Mouse (Mus musculus): ENCODE measurements around the gene Il21. TPM values are rescaled to one million over a fixed set of nuclear protein-coding genes. Genes with fewer than 3 reads are reported as not detected.
A peak's percentile ranks its signal among the peaks of the same experiment; 100 is the strongest.

The Il21 gene
- polyA plus RNA-seq, 1 experiment from 2014 or later = 0.22 TPM

DNA sequence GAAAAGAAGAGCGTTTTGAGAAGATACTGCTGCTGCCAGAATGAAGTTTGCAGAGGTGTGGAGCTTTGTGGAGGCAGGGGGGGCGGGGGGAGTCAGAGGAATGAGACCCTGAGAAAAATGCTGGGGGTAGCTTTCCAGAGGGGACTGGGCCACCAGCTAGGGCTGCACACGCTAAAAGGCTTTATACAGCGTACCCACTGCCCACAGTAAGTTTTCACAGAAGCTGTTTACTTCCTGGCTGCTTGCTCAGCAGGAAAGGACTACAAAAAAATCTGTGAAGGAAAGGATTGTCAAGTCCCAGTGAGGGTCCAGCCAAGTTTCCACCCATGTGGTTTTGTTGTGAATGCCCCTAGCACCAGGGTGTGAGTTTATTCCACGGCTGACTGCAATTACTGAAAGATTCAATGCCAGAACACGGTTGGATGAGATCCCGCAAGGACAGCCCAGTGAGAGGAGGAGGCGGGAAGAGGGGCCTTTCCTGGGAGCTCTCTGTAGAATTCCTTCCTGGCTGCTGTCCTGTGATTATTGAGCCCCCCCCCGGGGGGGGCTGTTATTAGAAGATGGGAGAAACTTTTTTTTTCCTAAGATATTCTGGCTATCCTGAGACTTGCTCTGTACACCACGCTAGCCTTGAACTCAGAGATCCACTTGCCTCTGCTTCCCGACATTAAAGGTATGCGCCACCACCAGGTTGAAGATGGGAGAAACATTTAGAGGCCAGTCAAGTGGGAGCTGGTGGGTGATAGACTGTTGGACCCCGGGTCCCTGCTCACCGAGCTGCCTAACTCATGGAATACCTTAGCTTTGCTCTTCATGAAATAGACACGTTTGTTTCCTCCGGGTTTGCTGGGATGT lies 49.8 kb downstream of the Il21 start:
- Histone ChIP-seq H3K27me3 (no peaks in the 10 kb centered on the region), H3K4me1 (replicated peaks) (peaks cover 4% of the 10 kb centered on the region; the same call in 1 of the 2 replicates), H3K36me3 (no peaks in the 10 kb centered on the region), H3K4me3 (replicated peaks) (no peak overlapping the region), H3K9me3 (no peaks in the 10 kb centered on the region), H3K9ac (replicated peaks) (no peak overlapping the region), H3K27ac (no peak overlapping the region), H3K4me2 (replicated peaks) (no peak overlapping the region)
- 34% methylated on average over 16 of the region's 16 CpGs for WGBS
- peak; percentile 74 for ATAC-seq

DNA sequence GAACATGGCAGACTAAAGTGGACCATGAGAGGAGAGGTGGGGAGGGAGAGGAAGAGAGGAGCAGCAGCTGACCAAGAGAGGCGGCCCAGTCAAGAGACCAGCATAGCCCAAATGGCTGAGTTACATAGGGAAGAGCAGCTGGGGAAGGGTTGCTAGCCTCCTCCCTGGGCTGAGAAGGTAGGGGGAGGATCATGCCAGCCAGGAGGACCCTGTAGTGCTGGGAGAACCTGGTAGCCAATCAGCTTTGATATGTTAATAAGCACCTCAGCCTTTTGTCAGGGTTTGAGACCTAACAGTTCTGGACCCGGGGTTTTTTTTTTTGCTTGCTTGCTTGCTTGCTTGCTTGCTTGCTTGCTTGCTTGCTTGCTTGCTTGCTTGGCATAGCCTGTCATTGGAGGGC lies 51.4 kb downstream of the Il21 start:
- peak; percentile 43; the same call in 1 of the 2 replicates for ATAC-seq
- no peak overlapping the region for H3K4me2 ChIP-seq (replicated peaks)
- H3K27ac ChIP-seq = no peak overlapping the region
- H3K9me3 ChIP-seq = no peaks in the 10 kb centered on the region
- H3K27me3 ChIP-seq = no peaks in the 10 kb centered on the region
- WGBS = 24% methylated on average over 2 of the region's 2 CpGs
- H3K4me1 ChIP-seq (replicated peaks) = peaks cover 4% of the 10 kb centered on the region; the same call in 1 of the 2 replicates
- no peaks in the 10 kb centered on the region for H3K36me3 ChIP-seq
- H3K4me3 ChIP-seq (replicated peaks) = no peak overlapping the region
- no peak overlapping the region for H3K9ac ChIP-seq (replicated peaks)

DNA sequence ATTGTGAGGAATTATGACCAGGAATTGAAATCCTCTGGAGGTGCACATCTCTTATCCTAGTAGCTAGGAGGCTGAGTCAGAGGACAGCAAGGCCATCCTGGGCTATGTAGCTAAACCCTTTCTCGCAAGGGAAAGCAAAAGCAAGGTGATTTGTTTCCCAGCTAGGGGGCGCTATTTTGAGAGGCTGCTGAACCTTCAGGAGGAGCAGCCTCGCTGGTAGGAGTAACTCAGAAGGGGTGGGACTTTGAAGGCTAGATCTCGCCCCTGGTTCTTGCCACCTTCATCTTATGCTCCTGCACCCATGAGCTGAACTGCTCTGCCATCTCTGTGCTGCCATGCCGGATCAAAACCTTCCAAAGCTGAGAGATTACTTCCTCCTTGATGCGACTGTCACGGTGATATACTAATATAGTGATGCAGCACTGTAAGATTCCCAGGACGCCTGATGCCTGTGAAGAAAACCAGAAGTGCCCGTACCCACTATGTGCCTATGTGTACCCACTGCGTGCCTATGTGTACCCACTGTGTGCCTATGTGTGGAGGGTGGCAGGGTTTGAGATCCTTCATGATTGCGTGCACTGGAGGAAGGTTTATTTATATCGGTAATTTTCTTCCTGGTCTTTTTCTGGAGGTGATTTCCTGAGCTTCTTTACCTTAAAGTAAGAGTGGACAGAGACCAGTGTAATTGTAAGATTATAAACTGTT lies 52.2 kb downstream of the Il21 start:
- H3K4me2 ChIP-seq (replicated peaks) = no peak overlapping the region
- ATAC-seq = no peak
- H3K9me3 ChIP-seq = no peaks in the 10 kb centered on the region
- no peak overlapping the region for H3K27ac ChIP-seq
- no peaks in the 10 kb centered on the region for H3K27me3 ChIP-seq
- no peaks in the 10 kb centered on the region for H3K36me3 ChIP-seq
- no peak overlapping the region for H3K4me3 ChIP-seq (replicated peaks)
- WGBS = 87% methylated on average over 12 of the region's 12 CpGs
- H3K9ac ChIP-seq (replicated peaks) = no peak overlapping the region
- peaks cover 4% of the 10 kb centered on the region; the same call in 1 of the 2 replicates for H3K4me1 ChIP-seq (replicated peaks)

GRCm38 (mm10) chr3:37179472-37179871 lies 53.0 kb downstream of the Il21 start:
- no peak for ATAC-seq
- H3K4me2 ChIP-seq (replicated peaks) = no peak overlapping the region

DNA sequence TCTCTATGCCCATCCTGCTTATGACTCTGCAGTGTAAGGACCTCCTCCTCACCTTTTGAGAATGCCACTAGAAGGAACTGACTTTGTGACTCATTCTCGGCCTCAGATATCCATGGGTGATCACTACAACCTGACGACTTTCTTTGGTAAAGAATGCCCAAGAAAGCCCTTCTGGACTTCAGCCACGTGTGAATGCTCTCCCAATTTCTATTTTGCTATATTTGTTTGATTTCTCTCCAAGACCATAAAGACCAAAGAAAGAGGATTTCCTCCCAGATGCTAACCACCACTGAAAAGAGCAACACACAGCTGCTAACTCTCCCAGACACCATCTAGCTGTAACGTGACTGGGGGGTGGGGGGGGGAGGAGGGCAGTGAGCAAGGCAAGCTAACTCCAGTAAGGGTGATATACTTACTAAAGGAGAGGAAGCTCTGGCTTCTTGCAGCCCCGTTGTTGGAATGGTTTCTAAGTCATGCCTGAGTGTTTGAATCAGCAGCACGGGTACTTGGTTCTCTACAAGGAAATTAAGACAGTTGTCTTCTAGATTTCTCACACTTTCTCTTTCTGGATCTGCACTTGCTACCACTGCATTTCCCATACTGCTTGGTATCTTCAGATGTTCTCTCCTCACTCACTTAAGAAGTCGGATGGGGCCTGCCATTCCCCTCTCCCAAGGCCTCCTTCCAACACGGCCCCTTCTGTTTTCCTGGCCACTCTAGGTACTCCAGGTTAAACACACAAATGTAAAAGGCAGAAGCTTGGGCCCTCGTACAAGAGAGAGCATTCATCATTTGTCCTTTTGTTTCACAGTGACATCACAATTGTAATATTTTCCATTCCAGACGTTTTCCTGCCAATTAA lies 57.5 kb downstream of the Il21 start:
- ATAC-seq = no peak
- WGBS = 79% methylated on average over 10 of the region's 10 CpGs

More at GRCm38 (mm10) chr3:37179472-37179871, 53.0 kb downstream of the Il21 start:
- no peaks in the 10 kb centered on the region for H3K27me3 ChIP-seq
- H3K36me3 ChIP-seq = no peaks in the 10 kb centered on the region
- no peaks in the 10 kb centered on the region for H3K9me3 ChIP-seq
- peaks cover 4% of the 10 kb centered on the region; the same call in 1 of the 2 replicates for H3K4me1 ChIP-seq (replicated peaks)
- no peak overlapping the region for H3K27ac ChIP-seq
- H3K9ac ChIP-seq (replicated peaks) = no peak overlapping the region
- no peak overlapping the region for H3K4me3 ChIP-seq (replicated peaks)
- WGBS = 96% methylated on average over 9 of the region's 9 CpGs

DNA sequence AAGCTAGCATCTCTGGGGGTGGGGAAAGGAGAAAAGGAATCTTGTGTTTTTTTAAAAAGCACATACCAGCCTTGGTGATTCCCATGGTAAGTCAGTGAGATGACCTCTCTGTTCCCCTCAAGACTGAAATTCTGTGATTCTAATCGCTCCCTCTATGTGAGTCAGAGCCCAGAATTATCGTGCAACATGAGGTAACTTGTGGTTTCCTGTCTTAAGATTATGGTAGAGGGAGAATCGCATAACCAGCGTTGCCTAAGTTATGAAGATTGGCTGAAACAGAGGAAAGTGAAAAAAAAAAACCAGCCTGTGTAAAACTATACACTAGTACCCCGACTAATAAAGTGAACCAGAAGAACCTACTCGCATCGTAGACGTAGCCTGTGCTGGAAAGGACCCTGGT lies 59.2 kb downstream of the Il21 start:
- no peak for ATAC-seq
- no peak overlapping the region for H3K27ac ChIP-seq
- no peaks in the 10 kb centered on the region for H3K36me3 ChIP-seq
- H3K4me2 ChIP-seq (replicated peaks) = no peak overlapping the region
- no peak overlapping the region for H3K4me3 ChIP-seq (replicated peaks)
- no peaks in the 10 kb centered on the region for H3K9me3 ChIP-seq
- H3K9ac ChIP-seq (replicated peaks) = no peak overlapping the region
- 93% methylated on average over 8 of the region's 8 CpGs for WGBS
- H3K27me3 ChIP-seq = no peaks in the 10 kb centered on the region
- H3K4me1 ChIP-seq (replicated peaks) = no peaks in the 10 kb centered on the region

More for the DNA sequence above, 57.5 kb downstream of the Il21 start:
- no peak overlapping the region for H3K4me2 ChIP-seq (replicated peaks)
- no peaks in the 10 kb centered on the region for H3K36me3 ChIP-seq
- H3K9ac ChIP-seq (replicated peaks) = no peak overlapping the region
- H3K27me3 ChIP-seq = no peaks in the 10 kb centered on the region
- no peaks in the 10 kb centered on the region for H3K4me1 ChIP-seq (replicated peaks)
- H3K9me3 ChIP-seq = no peaks in the 10 kb centered on the region
- H3K4me3 ChIP-seq (replicated peaks) = no peak overlapping the region
- no peak overlapping the region for H3K27ac ChIP-seq

Small RNAs within 50 kb of the gene (microRNA-seq; reads per million reads assigned to microRNA genes)
- not detected for gene Gm24169

Other genes starting within 250 kb of the Il21 start
- 0.13 and 0.32 TPM in 2 replicates for gene Adad1, start 169.1 kb downstream of the Il21 start, polyA plus RNA-seq (2015; fragmentation: Nextera tagmentation; extraction: Ambion mirVana)
- 0.37 and 0.43 TPM in 2 replicates for gene Il2, start 106.7 kb downstream of the Il21 start, polyA plus RNA-seq (2015; fragmentation: Nextera tagmentation; extraction: Ambion mirVana)
- 5.2 and 5.8 TPM in 2 replicates for gene Bbs12, start 79.9 kb upstream of the Il21 start, polyA plus RNA-seq (2015; fragmentation: Nextera tagmentation; extraction: Ambion mirVana)
- gene Cetn4, start 80.1 kb upstream of the Il21 start, polyA plus RNA-seq (2015; fragmentation: Nextera tagmentation; extraction: Ambion mirVana) = 2.6 and 3.1 TPM in 2 replicates
- 0.35 TPM in 2 replicates for gene Fgf2, start 115.7 kb upstream of the Il21 start, polyA plus RNA-seq (2015; fragmentation: Nextera tagmentation; extraction: Ambion mirVana)
- 31.2 and 33.5 TPM in 2 replicates for gene Spata5, start 187.3 kb upstream of the Il21 start, polyA plus RNA-seq (2015; fragmentation: Nextera tagmentation; extraction: Ambion mirVana)
- gene Nudt6, start 187.6 kb upstream of the Il21 start, polyA plus RNA-seq (2015; fragmentation: Nextera tagmentation; extraction: Ambion mirVana) = 4.4 and 6.0 TPM in 2 replicates

All from midbrain, embryonic 13.5 days (tissue).